Mouse (Mus musculus) olfactory bulb, adult 2 months (tissue): ENCODE measurements around the gene Hdac9. TPM values are rescaled to one million over a fixed set of nuclear protein-coding genes. Genes with fewer than 3 reads are reported as not detected.
A peak's percentile ranks its signal among the peaks of the same experiment; 100 is the strongest.

ENCODE experiments used
- H3K27ac ChIP-seq: fragments of 200-500 bp; 2 replicates; pipeline ENCODE4 v1.5.1; 2012; ENCODE audit warnings: low read depth, low read length; ENCODE audit not compliant: insufficient read depth
- H3K4me1 ChIP-seq: fragments of 200-500 bp; 2 replicates; pipeline ENCODE4 v1.6.1; 2012; ENCODE audit warnings: low read length; ENCODE audit not compliant: control insufficient read depth, insufficient read depth
- H3K4me3 ChIP-seq: fragments of 200-500 bp; 2 replicates; pipeline ENCODE4 v1.5.1; 2012; ENCODE audit warnings: mild to moderate bottlenecking, low read depth, low read length, moderate library complexity; ENCODE audit not compliant: insufficient read depth
- CTCF ChIP-seq: fragments of 200-500 bp; IDR thresholded peaks from 2 replicates; pipeline ENCODE4 v1.5.1; 2012; ENCODE audit warnings: low read depth, mild to moderate bottlenecking, low read length, moderate library complexity; ENCODE audit not compliant: insufficient read depth
- POLR2A ChIP-seq: fragments of 200-500 bp; IDR thresholded peaks from 2 replicates; pipeline ENCODE4 v1.6.1; 2012; ENCODE audit warnings: mild to moderate bottlenecking, low read depth, low read length, moderate library complexity; ENCODE audit not compliant: insufficient read depth
- WGBS: fragments of 180-500 bp; shearing (Covaris S2); methylation state at CpG from one replicate; pipeline ENCODE4 v1.1.7; 2018; 5-methylcytosine and 5-hydroxymethylcytosine counted together
- polyA plus RNA-seq: library from polyadenylated mRNA; stranded (reverse); fragments of >200 nt; gene quantifications from 2 replicates; pipeline ENCODE4 v1.2.4, GENCODE M21; 2012; ENCODE audit warnings: low replicate concordance; ENCODE audit not compliant: missing spikeins, insufficient read depth, insufficient read length

Gene Hdac9
- polyA plus RNA-seq, 1 experiment = not detected

- Histone ChIP-seq H3K27ac (no peak overlapping the region), H3K4me3 (no peak overlapping the region), H3K4me1 (peaks cover under 1% of the 10 kb centered on the region; the same call in 1 of the 2 replicates)
- TF ChIP-seq CTCF (no peak), POLR2A (no peak)
- WGBS = 15% methylated on average over 3 of the region's 3 CpGs
These were observed 258.3 kb downstream of the Hdac9 start for GRCm38 (mm10) chr12:34658568-34658967.

- TF ChIP-seq POLR2A (no peak), CTCF (no peak)
- 0 out of 2 replicates have a peak overlapping the region, but pooled peaks have one; percentile 13 for H3K4me3 ChIP-seq
- whole genome bisulfite sequencing = 23% methylated on average over 6 of the region's 6 CpGs
- H3K4me1 ChIP-seq = peaks cover 2% of the 10 kb centered on the region; the same call in 1 of the 2 replicates
- H3K27ac ChIP-seq = no peak overlapping the region
These were observed 258.8 kb downstream of the Hdac9 start for GRCm38 (mm10) chr12:34658119-34658518.

GRCm38 (mm10) chr12:34653615-34654014, 263.3 kb downstream of the Hdac9 start:
- TF ChIP-seq POLR2A = no peak
- TF ChIP-seq CTCF = no peak
- Histone ChIP-seq H3K4me3 (no peak overlapping the region), H3K4me1 (peaks cover 2% of the 10 kb centered on the region; the same call in 1 of the 2 replicates), H3K27ac (no peak overlapping the region)
- 42% methylated on average over 3 of the region's 3 CpGs for WGBS

- Histone ChIP-seq H3K4me3 (no peak overlapping the region), H3K4me1 (peaks cover 4% of the 10 kb centered on the region; the same call in 1 of the 2 replicates), H3K27ac (no peak overlapping the region)
- no peak for TF ChIP-seq POLR2A
- no peak for TF ChIP-seq CTCF
- WGBS = 88% methylated on average over 3 of the region's 3 CpGs
These were observed 268.1 kb downstream of the Hdac9 start for GRCm38 (mm10) chr12:34648753-34649152.

GRCm38 (mm10) chr12:34641705-34642259, 275.1 kb downstream of the Hdac9 start:
- 58% methylated on average over 4 of the region's 4 CpGs for WGBS
- H3K4me1 ChIP-seq = no peaks in the 10 kb centered on the region
- H3K4me3 ChIP-seq = no peak overlapping the region
- TF ChIP-seq POLR2A (no peak), CTCF (no peak)
- H3K27ac ChIP-seq = no peak overlapping the region

GRCm38 (mm10) chr12:34637238-34638124, 279.4 kb downstream of the Hdac9 start:
- H3K4me1 ChIP-seq = no peaks in the 10 kb centered on the region
- H3K27ac ChIP-seq = no peak overlapping the region
- H3K4me3 ChIP-seq = no peak overlapping the region
- no peak for TF ChIP-seq CTCF
- TF ChIP-seq POLR2A = no peak
- 88% methylated on average over 16 of the region's 16 CpGs for WGBS

GRCm38 (mm10) chr12:34619101-34619500, 297.8 kb downstream of the Hdac9 start:
- Histone ChIP-seq H3K4me3 (no peak overlapping the region), H3K4me1 (peaks cover 3% of the 10 kb centered on the region), H3K27ac (no peak overlapping the region)
- TF ChIP-seq CTCF (no peak), POLR2A (no peak)
- 73% methylated on average over 5 of the region's 5 CpGs for WGBS

- WGBS = 40% methylated on average over 3 of the region's 3 CpGs
- no peak overlapping the region for H3K4me3 ChIP-seq
These were observed 298.6 kb downstream of the Hdac9 start for GRCm38 (mm10) chr12:34618321-34618720.

GRCm38 (mm10) chr12:34617836-34618235, 299.1 kb downstream of the Hdac9 start:
- WGBS = 28% methylated on average over 10 of the region's 10 CpGs
- Histone ChIP-seq H3K4me3 (no peak overlapping the region), H3K27ac (0 out of 2 replicates have a peak overlapping the region, but pooled peaks have one; percentile 5), H3K4me1 (peaks cover 7% of the 10 kb centered on the region)
- no peak for TF ChIP-seq CTCF
- no peak for TF ChIP-seq POLR2A

More at GRCm38 (mm10) chr12:34618321-34618720, 298.6 kb downstream of the Hdac9 start:
- no peak for TF ChIP-seq CTCF
- no peak for TF ChIP-seq POLR2A
- H3K4me1 ChIP-seq = peaks cover 4% of the 10 kb centered on the region
- H3K27ac ChIP-seq = no peak overlapping the region
